Mouse (Mus musculus): ENCODE data around the gene Chrm3.

The Chrm3 gene

GRCm38 (mm10) chr13:9992640-9993039 is 368.0 kb downstream of the Chrm3 start:
- in situ Hi-C loops (cut with MboI, MseI) = no loop called here

- in situ Hi-C loops (cut with MboI, MseI) = no loop called here
These were observed 375.0 kb downstream of the Chrm3 start for GRCm38 (mm10) chr13:9985648-9986047.

- in situ Hi-C loops (cut with MboI, MseI) = no loop called here
These were observed 377.4 kb downstream of the Chrm3 start for GRCm38 (mm10) chr13:9983293-9983692.

GRCm38 (mm10) chr13:9977699-9978098 is 382.9 kb downstream of the Chrm3 start:
- in situ Hi-C loops (cut with MboI, MseI) = no loop called here

- in situ Hi-C loops (cut with MboI, MseI) = no loop called here
These were observed 386.8 kb downstream of the Chrm3 start for GRCm38 (mm10) chr13:9973742-9974321.

- in situ Hi-C loops (cut with MboI, MseI) = no loop called here
These were observed 388.8 kb downstream of the Chrm3 start for GRCm38 (mm10) chr13:9971845-9972244.

GRCm38 (mm10) chr13:9952619-9953018 is 408.0 kb downstream of the Chrm3 start:
- in situ Hi-C loops (cut with MboI, MseI) = no loop called here

- in situ Hi-C loops (cut with MboI, MseI) = no loop called here
These were observed 409.3 kb downstream of the Chrm3 start for GRCm38 (mm10) chr13:9951376-9951775.

- in situ Hi-C loops (cut with MboI, MseI) = no loop called here
These were observed 411.6 kb downstream of the Chrm3 start for GRCm38 (mm10) chr13:9949091-9949490.

- in situ Hi-C loops (cut with MboI, MseI) = no loop called here
These were observed 420.5 kb downstream of the Chrm3 start for GRCm38 (mm10) chr13:9940186-9940585.

GRCm38 (mm10) chr13:9938798-9939485 is 421.7 kb downstream of the Chrm3 start:
- in situ Hi-C loops (cut with MboI, MseI) = no loop called here

GRCm38 (mm10) chr13:9932714-9933113 is 427.9 kb downstream of the Chrm3 start:
- in situ Hi-C loops (cut with MboI, MseI) = no loop called here

- in situ Hi-C loops (cut with MboI, MseI) = no loop called here
These were observed 430.0 kb downstream of the Chrm3 start for GRCm38 (mm10) chr13:9930606-9931005.

GRCm38 (mm10) chr13:9929978-9930377 is 430.7 kb downstream of the Chrm3 start:
- in situ Hi-C loops (cut with MboI, MseI) = no loop called here

- in situ Hi-C loops (cut with MboI, MseI) = no loop called here
These were observed 439.5 kb downstream of the Chrm3 start for GRCm38 (mm10) chr13:9921150-9921549.

GRCm38 (mm10) chr13:9912697-9913096 is 447.9 kb downstream of the Chrm3 start:
- in situ Hi-C loops (cut with MboI, MseI) = no loop called here

GRCm38 (mm10) chr13:9908707-9909106 is 451.9 kb downstream of the Chrm3 start:
- in situ Hi-C loops (cut with MboI, MseI) = loop anchor here (10.0 kb wide), 1 partner anchor 426 kb away; no protein-coding TSS in a partner anchor

GRCm38 (mm10) chr13:9907202-9907601 is 453.4 kb downstream of the Chrm3 start:
- in situ Hi-C loops (cut with MboI, MseI) = loop anchor here (10.0 kb wide), 1 partner anchor 428 kb away; no protein-coding TSS in a partner anchor

GRCm38 (mm10) chr13:9904455-9904854 is 456.2 kb downstream of the Chrm3 start:
- in situ Hi-C loops (cut with MboI, MseI) = loop anchor here (10.0 kb wide), 1 partner anchor 430 kb away; no protein-coding TSS in a partner anchor

- in situ Hi-C loops (cut with MboI, MseI) = loop anchor here (10.0 kb wide), 1 partner anchor 434 kb away; no protein-coding TSS in a partner anchor
These were observed 459.8 kb downstream of the Chrm3 start for GRCm38 (mm10) chr13:9900653-9901385.

- in situ Hi-C loops (cut with MboI, MseI) = loop anchor here (25.0 kb wide), 1 partner anchor 638 kb away; no protein-coding TSS in a partner anchor
These were observed 461.8 kb downstream of the Chrm3 start for GRCm38 (mm10) chr13:9898664-9899369.

- in situ Hi-C loops (cut with MboI, MseI) = loop anchor here (25.0 kb wide), 1 partner anchor 640 kb away; no protein-coding TSS in a partner anchor
These were observed 463.4 kb downstream of the Chrm3 start for GRCm38 (mm10) chr13:9897231-9897630.

Data from T-helper 2 cell (primary cell).